Mouse (Mus musculus) cerebellum, adult 2 months (tissue): Measurements from ENCODE around the gene Stpg3.

Source experiments
- CTCF ChIP-seq: fragments of 200-500 bp; IDR thresholded peaks from 2 replicates; pipeline ENCODE4 v1.5.1; 2011; ENCODE audit warnings: low read depth, mild to moderate bottlenecking, control low read depth, low read length, moderate library complexity, borderline replicate concordance; ENCODE audit not compliant: insufficient read depth
- POLR2A ChIP-seq: fragments of 200-500 bp; IDR thresholded peaks from 2 replicates; pipeline ENCODE4 v1.6.1; 2011; ENCODE audit warnings: low read length, control low read depth, borderline replicate concordance; ENCODE audit not compliant: insufficient read depth

GRCm38 (mm10) chr2:25207593-25207992 is 6.8 kb downstream of the Stpg3 start:
- TF ChIP-seq POLR2A (no peak), CTCF (no peak)
